Mouse (Mus musculus): Measurements from ENCODE around the gene Ormdl3.

- TF ChIP-seq EP300 (IDR thresholded peaks at IDR 0.05; ENCODE audit: insufficient read depth, low read depth, low read length) (no peak), POLR2A (IDR thresholded peaks at IDR 0.05; ENCODE audit: insufficient read depth, low read depth, low read length) (no peak)
Observed at GRCm38 (mm10) chr11:98583265-98583552, 4.0 kb downstream of the Ormdl3 start.

Measured in heart, adult 2 months (tissue).